Mouse (Mus musculus): ENCODE results near the gene Npepps.

Gene Npepps

GRCm38 (mm10) chr11:97210728-97211400 is 69.6 kb downstream of the Npepps start:
- Histone ChIP-seq H3K9me3 (ENCODE audit: low read length) (no peaks in the 10 kb centered on the region), H3K36me3 (ENCODE audit: insufficient read depth, low read length) (peaks cover 99% of the 10 kb centered on the region), H3K4me3 (replicated peaks; ENCODE audit: low read length) (no peak overlapping the region), H3K27me3 (ENCODE audit: insufficient read depth, low read length) (no peaks in the 10 kb centered on the region), H3K4me1 (replicated peaks; ENCODE audit: low read depth, low read length) (peaks cover 73% of the 10 kb centered on the region)
- TF ChIP-seq NANOG (IDR thresholded peaks at IDR 0.05; ENCODE audit: borderline replicate concordance, low read length) (no peak), POU5F1 (IDR thresholded peaks at IDR 0.05; ENCODE audit: borderline replicate concordance, low read length) (no peak), CTCF (conservative IDR thresholded peaks at IDR 0.05; ENCODE audit: low read length) (no peak)

- peaks cover 62% of the 10 kb centered on the region for H3K36me3 ChIP-seq (ENCODE audit: insufficient read depth, low read length)
- H3K4me3 ChIP-seq (replicated peaks; ENCODE audit: low read length) = no peak overlapping the region
- H3K9me3 ChIP-seq (ENCODE audit: low read length) = no peaks in the 10 kb centered on the region
- TF ChIP-seq POU5F1 (IDR thresholded peaks at IDR 0.05; ENCODE audit: borderline replicate concordance, low read length) = no peak
- TF ChIP-seq NANOG (IDR thresholded peaks at IDR 0.05; ENCODE audit: borderline replicate concordance, low read length) = no peak
- no peak for TF ChIP-seq CTCF (conservative IDR thresholded peaks at IDR 0.05; ENCODE audit: low read length)
- H3K27me3 ChIP-seq (ENCODE audit: insufficient read depth, low read length) = no peaks in the 10 kb centered on the region
- H3K4me1 ChIP-seq (replicated peaks; ENCODE audit: low read depth, low read length) = peaks cover 63% of the 10 kb centered on the region
These were observed 73.4 kb downstream of the Npepps start for GRCm38 (mm10) chr11:97207011-97207422.

GRCm38 (mm10) chr11:97199519-97199918 is 80.9 kb downstream of the Npepps start:
- no peaks in the 10 kb centered on the region for H3K36me3 ChIP-seq (ENCODE audit: insufficient read depth, low read length)
- TF ChIP-seq NANOG (IDR thresholded peaks at IDR 0.05; ENCODE audit: borderline replicate concordance, low read length) (no peak), CTCF (conservative IDR thresholded peaks at IDR 0.05; ENCODE audit: low read length) (no peak), POU5F1 (IDR thresholded peaks at IDR 0.05; ENCODE audit: borderline replicate concordance, low read length) (no peak)

GRCm38 (mm10) chr11:97198601-97199000 is 81.8 kb downstream of the Npepps start:
- Histone ChIP-seq H3K4me3 (replicated peaks; ENCODE audit: low read length) (no peak overlapping the region), H3K36me3 (ENCODE audit: insufficient read depth, low read length) (no peaks in the 10 kb centered on the region), H3K4me1 (replicated peaks; ENCODE audit: low read depth, low read length) (peaks cover 46% of the 10 kb centered on the region), H3K27me3 (ENCODE audit: insufficient read depth, low read length) (no peaks in the 10 kb centered on the region; the same call in 1 of the 2 replicates), H3K9me3 (ENCODE audit: low read length) (no peaks in the 10 kb centered on the region)
- peak; percentile 95 for TF ChIP-seq CTCF (conservative IDR thresholded peaks at IDR 0.05; ENCODE audit: low read length)
- no peak for TF ChIP-seq NANOG (IDR thresholded peaks at IDR 0.05; ENCODE audit: borderline replicate concordance, low read length)

More at GRCm38 (mm10) chr11:97199519-97199918, 80.9 kb downstream of the Npepps start:
- no peaks in the 10 kb centered on the region; the same call in 1 of the 2 replicates for H3K27me3 ChIP-seq (ENCODE audit: insufficient read depth, low read length)
- no peak overlapping the region for H3K4me3 ChIP-seq (replicated peaks; ENCODE audit: low read length)
- no peaks in the 10 kb centered on the region for H3K9me3 ChIP-seq (ENCODE audit: low read length)
- peaks cover 42% of the 10 kb centered on the region for H3K4me1 ChIP-seq (replicated peaks; ENCODE audit: low read depth, low read length)

- Histone ChIP-seq H3K36me3 (ENCODE audit: insufficient read depth, low read length) (no peaks in the 10 kb centered on the region), H3K27me3 (ENCODE audit: insufficient read depth, low read length) (no peaks in the 10 kb centered on the region; the same call in 1 of the 2 replicates), H3K4me3 (replicated peaks; ENCODE audit: low read length) (peak overlapping the region; percentile 46), H3K9me3 (ENCODE audit: low read length) (no peaks in the 10 kb centered on the region), H3K4me1 (replicated peaks; ENCODE audit: low read depth, low read length) (peaks cover 58% of the 10 kb centered on the region)
- TF ChIP-seq CTCF (conservative IDR thresholded peaks at IDR 0.05; ENCODE audit: low read length) = peak; percentile 41
- no peak for TF ChIP-seq NANOG (IDR thresholded peaks at IDR 0.05; ENCODE audit: borderline replicate concordance, low read length)
These were observed 83.4 kb downstream of the Npepps start for GRCm38 (mm10) chr11:97197021-97197420.

- no peak for TF ChIP-seq NANOG (IDR thresholded peaks at IDR 0.05; ENCODE audit: borderline replicate concordance, low read length)
- TF ChIP-seq POU5F1 (IDR thresholded peaks at IDR 0.05; ENCODE audit: borderline replicate concordance, low read length) = no peak
- no peak for TF ChIP-seq CTCF (conservative IDR thresholded peaks at IDR 0.05; ENCODE audit: low read length)
- Histone ChIP-seq H3K9me3 (ENCODE audit: low read length) (no peaks in the 10 kb centered on the region), H3K27me3 (ENCODE audit: insufficient read depth, low read length) (no peaks in the 10 kb centered on the region; the same call in 1 of the 2 replicates), H3K4me3 (replicated peaks; ENCODE audit: low read length) (peak overlapping the region; percentile 46), H3K4me1 (replicated peaks; ENCODE audit: low read depth, low read length) (peaks cover 58% of the 10 kb centered on the region), H3K36me3 (ENCODE audit: insufficient read depth, low read length) (no peaks in the 10 kb centered on the region)
These were observed 83.9 kb downstream of the Npepps start for GRCm38 (mm10) chr11:97196541-97196940.

GRCm38 (mm10) chr11:97192621-97192951 is 87.9 kb downstream of the Npepps start:
- H3K4me1 ChIP-seq (replicated peaks; ENCODE audit: low read depth, low read length) = peaks cover 70% of the 10 kb centered on the region
- H3K4me3 ChIP-seq (replicated peaks; ENCODE audit: low read length) = no peak overlapping the region
- H3K36me3 ChIP-seq (ENCODE audit: insufficient read depth, low read length) = 0 out of 2 replicates have a peak, but pooled peaks cover 4% of the 10 kb centered on the region
- no peaks in the 10 kb centered on the region for H3K9me3 ChIP-seq (ENCODE audit: low read length)
- TF ChIP-seq POU5F1 (IDR thresholded peaks at IDR 0.05; ENCODE audit: borderline replicate concordance, low read length) (no peak), CTCF (conservative IDR thresholded peaks at IDR 0.05; ENCODE audit: low read length) (no peak), NANOG (IDR thresholded peaks at IDR 0.05; ENCODE audit: borderline replicate concordance, low read length) (no peak)
- H3K27me3 ChIP-seq (ENCODE audit: insufficient read depth, low read length) = no peaks in the 10 kb centered on the region

GRCm38 (mm10) chr11:97191915-97192620 is 88.4 kb downstream of the Npepps start:
- Histone ChIP-seq H3K9me3 (ENCODE audit: low read length) (no peaks in the 10 kb centered on the region), H3K36me3 (ENCODE audit: insufficient read depth, low read length) (0 out of 2 replicates have a peak, but pooled peaks cover 4% of the 10 kb centered on the region), H3K4me1 (replicated peaks; ENCODE audit: low read depth, low read length) (peaks cover 65% of the 10 kb centered on the region), H3K4me3 (replicated peaks; ENCODE audit: low read length) (no peak overlapping the region), H3K27me3 (ENCODE audit: insufficient read depth, low read length) (no peaks in the 10 kb centered on the region)
- TF ChIP-seq NANOG (IDR thresholded peaks at IDR 0.05; ENCODE audit: borderline replicate concordance, low read length) (peak; percentile 98), POU5F1 (IDR thresholded peaks at IDR 0.05; ENCODE audit: borderline replicate concordance, low read length) (no peak)
